Mouse (Mus musculus): ENCODE data around the gene Zfp2.

DNA sequence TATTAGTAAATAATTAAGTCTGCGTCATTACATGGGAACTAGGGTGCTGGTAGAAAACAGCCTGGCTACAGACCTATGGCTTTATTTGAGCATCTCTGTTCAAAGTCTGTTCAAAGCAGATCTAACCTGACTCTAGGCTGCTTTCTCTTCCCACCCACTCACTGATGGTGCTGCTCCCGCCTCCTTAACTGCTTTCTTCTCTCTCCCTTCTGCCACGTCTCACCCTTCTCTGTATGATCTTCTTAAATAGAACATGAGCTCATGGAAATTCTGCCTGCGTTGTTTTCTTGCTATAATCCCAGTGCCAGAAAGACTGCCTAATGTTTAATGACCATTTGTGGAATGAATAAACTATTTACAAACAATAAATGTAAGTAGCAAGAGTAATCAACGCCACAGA is 7.8 kb downstream of the Zfp2 start:
- TF ChIP-seq EP300 (IDR thresholded peaks at IDR 0.05; ENCODE audit: low read depth) (no peak), CTCF (IDR thresholded peaks at IDR 0.05; ENCODE audit: low read depth) (no peak)

Data from heart, postnatal 0 days (tissue).